Comparison of ENCODE assay signal across 7 mouse cellular contexts in genomic region chr13:60173591-60174524, GRCm38 (mm10). TPM values are rescaled to one million over a fixed set of nuclear protein-coding genes. Genes with fewer than 3 reads are reported as not detected.
A peak's percentile ranks its signal among the peaks of the same experiment; 100 is the strongest.
DNase-seq lines count a peak whose midpoint lies in the region; ATAC-seq lines count a peak whose summit lies in the region.

No protein-coding gene starts in this region.

- ATAC-seq in embryonic facial prominence, embryonic 15.5 days (ENCODE audit: insufficient number of reproducible peaks, low FRiP score, low TSS enrichment, low read depth) = no peak
- ATAC-seq in heart, embryonic 15.5 days (replicated peaks; ENCODE audit: insufficient number of reproducible peaks, insufficient read depth, low FRiP score, low read depth) = no peak
- no peak for ATAC-seq in midbrain, embryonic 15.5 days (replicated peaks)

- no peaks in the 10 kb centered on the region for H3K9me3 ChIP-seq in embryonic facial prominence, embryonic 15.5 days (replicated peaks)
- no peaks in the 10 kb centered on the region for H3K9me3 ChIP-seq in heart, embryonic 15.5 days (replicated peaks)
- H3K9me3 ChIP-seq in midbrain, embryonic 15.5 days = no peaks in the 10 kb centered on the region

- H3K27me3 ChIP-seq in embryonic facial prominence, embryonic 15.5 days = no peaks in the 10 kb centered on the region
- peaks cover 8% of the 10 kb centered on the region; the same call in 1 of the 2 replicates for H3K27me3 ChIP-seq in heart, embryonic 15.5 days
- H3K27me3 ChIP-seq in midbrain, embryonic 15.5 days (replicated peaks) = peaks cover 11% of the 10 kb centered on the region; the same call in 1 of the 2 replicates

- intact Hi-C loops in left cerebral cortex, postnatal 4 days (cut with DNase I) = loop anchor here (2.0 kb wide), 1 partner anchor 285 kb away; no protein-coding TSS in a partner anchor

- H3K4me1 ChIP-seq in embryonic facial prominence, embryonic 15.5 days = peaks cover 23% of the 10 kb centered on the region
- peaks cover 27% of the 10 kb centered on the region for H3K4me1 ChIP-seq in heart, embryonic 15.5 days (replicated peaks)
- H3K4me1 ChIP-seq in midbrain, embryonic 15.5 days = peaks cover 59% of the 10 kb centered on the region

- H3K4me2 ChIP-seq in embryonic facial prominence, embryonic 15.5 days (replicated peaks) = peak overlapping the region; percentile 59
- H3K4me2 ChIP-seq in heart, embryonic 15.5 days = peak overlapping the region; percentile 88
- H3K4me2 ChIP-seq in midbrain, embryonic 15.5 days = peak overlapping the region; percentile 98

- no peaks in the 10 kb centered on the region for H3K36me3 ChIP-seq in embryonic facial prominence, embryonic 15.5 days
- H3K36me3 ChIP-seq in heart, embryonic 15.5 days = no peaks in the 10 kb centered on the region
- no peaks in the 10 kb centered on the region for H3K36me3 ChIP-seq in midbrain, embryonic 15.5 days (replicated peaks)

- peak overlapping the region; percentile 61 for H3K27ac ChIP-seq in embryonic facial prominence, embryonic 15.5 days (replicated peaks)
- H3K27ac ChIP-seq in heart, embryonic 15.5 days = no peak overlapping the region
- no peak overlapping the region for H3K27ac ChIP-seq in midbrain, embryonic 15.5 days

- peak overlapping the region; percentile 15; the same call in 1 of the 2 replicates for H3K9ac ChIP-seq in embryonic facial prominence, embryonic 15.5 days
- peak overlapping the region; percentile 31; the same call in 1 of the 2 replicates for H3K9ac ChIP-seq in heart, embryonic 15.5 days
- no peak overlapping the region for H3K9ac ChIP-seq in midbrain, embryonic 15.5 days

- DNase-seq in kidney, postnatal 10 days = peak; percentile 47
- no peak for DNase-seq in adrenal gland, postnatal 14 days
- no peak for DNase-seq in adrenal gland, adult 8-10 months
- DNase-seq in left cerebral cortex, postnatal 4 days = no peak

- WGBS in embryonic facial prominence, embryonic 15.5 days = 8% methylated on average over 12 of the region's 12 CpGs
- 13% methylated on average over 12 of the region's 12 CpGs for WGBS in heart, embryonic 15.5 days
- WGBS in midbrain, embryonic 15.5 days = 5% methylated on average over 12 of the region's 12 CpGs

- peak overlapping the region; percentile 84 for H3K4me3 ChIP-seq in embryonic facial prominence, embryonic 15.5 days (replicated peaks)
- peak overlapping the region; percentile 83 for H3K4me3 ChIP-seq in heart, embryonic 15.5 days
- peak overlapping the region; percentile 77 for H3K4me3 ChIP-seq in midbrain, embryonic 15.5 days

RNA-seq across cellular contexts. Expression of gene Gas1, which starts 3.3 kb away (rescaled TPM):
- polyA plus RNA-seq in embryonic facial prominence, embryonic 15.5 days (2015; fragmentation: Nextera tagmentation; extraction: Ambion mirVana) = 236 and 242 TPM in 2 replicates
- polyA plus RNA-seq in heart, embryonic 15.5 days (2015; fragmentation: Nextera tagmentation; extraction: Ambion mirVana) = 37.2 and 47.7 TPM in 2 replicates
- 15.1 and 23.1 TPM in 2 replicates for polyA plus RNA-seq in midbrain, embryonic 15.5 days (2015; fragmentation: Nextera tagmentation; extraction: Ambion mirVana)
- 48.4 and 52.2 TPM in 2 replicates for total RNA-seq in adrenal gland, postnatal 14 days (2021)
- 10 to 100 TPM; 32.3 to 57.9 (median 38.8) TPM for total RNA-seq in adrenal gland, adult 8-10 months (2022)
- 10 to 100 TPM; 13.0 to 14.4 TPM for total RNA-seq in left cerebral cortex, postnatal 4 days (2021)
